Mouse (Mus musculus) brain, adult 2 months (tissue): ENCODE measurements around the gene Myo5c.

Source experiments
- DNase-seq: peaks from one replicate; pipeline ENCODE4 v3.0.0; 2011; ENCODE audit warnings: low read depth, low spot score

The Myo5c gene

GRCm38 (mm10) chr9:75275051-75275450 is 43.2 kb downstream of the Myo5c start:
- no peak for DNase-seq

DNA sequence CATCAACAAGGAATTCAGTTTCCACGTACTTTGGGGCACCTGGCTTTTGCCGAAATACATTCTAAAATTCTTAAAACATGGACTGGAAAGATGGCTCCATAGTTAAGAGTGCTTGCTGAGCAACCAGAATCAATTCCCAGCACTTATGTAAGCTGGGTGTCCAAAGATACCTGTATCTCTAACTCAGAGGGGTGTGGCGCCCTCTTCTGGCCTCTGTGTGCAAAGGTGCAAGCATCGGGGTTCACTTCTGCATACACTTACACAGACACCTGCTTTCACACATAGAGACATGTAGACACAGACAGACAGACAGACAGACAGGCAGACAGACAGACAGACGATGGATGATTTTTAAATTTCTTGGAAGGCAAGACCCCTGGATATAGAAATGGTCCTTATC is 49.0 kb downstream of the Myo5c start:
- DNase-seq, result peak; percentile 78

DNA sequence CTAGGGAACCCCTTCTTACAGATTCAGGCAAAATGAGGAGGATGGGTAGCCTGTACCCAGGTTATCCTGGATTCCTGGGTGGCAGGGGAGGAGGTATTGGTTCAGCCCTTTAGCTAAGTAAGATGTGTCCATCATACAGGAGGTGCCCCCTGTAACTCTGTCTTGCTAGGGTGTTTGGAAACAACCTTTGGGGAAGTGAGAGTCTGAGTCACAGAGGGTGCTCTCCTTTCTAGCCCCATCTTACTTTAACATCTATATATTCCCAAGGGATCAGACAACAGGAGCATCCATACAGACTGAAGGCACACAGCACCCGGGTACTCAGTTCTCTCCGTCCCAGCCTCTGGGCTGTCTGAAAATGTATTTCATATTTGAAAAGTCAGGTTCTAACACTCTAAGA is 50.4 kb downstream of the Myo5c start:
- no peak for DNase-seq

DNA sequence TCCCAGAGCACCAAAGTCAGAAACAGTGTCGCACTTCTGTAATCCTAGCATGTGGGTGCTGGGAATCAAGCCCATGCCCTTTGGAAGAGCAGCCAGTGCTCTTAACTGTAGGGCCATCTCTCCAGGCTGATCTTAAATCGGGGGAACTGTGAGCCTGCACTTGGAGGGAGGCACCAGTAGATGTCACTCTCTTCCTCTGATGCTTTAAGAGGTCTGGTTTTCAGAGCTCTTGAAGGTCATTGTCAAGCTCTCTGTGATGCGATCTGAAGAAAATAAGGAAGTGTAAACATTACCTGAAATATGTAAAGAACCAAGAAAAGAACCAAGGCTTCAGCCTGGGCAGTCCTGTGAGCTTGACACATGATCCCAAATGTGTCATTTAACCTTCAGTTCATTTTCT is 51.0 kb downstream of the Myo5c start:
- DNase-seq, result peak; percentile 96

DNA sequence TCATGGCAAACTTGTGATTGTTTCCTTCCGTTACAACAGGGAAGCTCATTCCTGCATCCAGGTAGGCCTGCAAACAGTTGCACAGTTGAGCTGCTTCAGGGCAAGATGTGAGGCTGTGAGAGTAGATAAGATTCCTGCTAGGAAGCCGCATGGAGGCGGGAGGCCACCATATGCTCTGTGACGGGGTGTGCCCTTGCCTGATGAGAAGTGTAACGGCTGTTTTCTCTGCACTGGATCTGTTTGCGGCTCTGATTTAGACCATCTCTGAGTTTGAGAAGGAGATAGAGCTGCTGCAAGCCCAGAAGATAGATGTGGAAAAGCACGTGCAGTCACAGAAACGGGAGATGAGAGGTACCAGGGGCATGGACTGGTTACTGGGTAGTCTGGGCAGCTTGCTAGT is 51.8 kb downstream of the Myo5c start:
- peak; percentile 79 for DNase-seq

DNA sequence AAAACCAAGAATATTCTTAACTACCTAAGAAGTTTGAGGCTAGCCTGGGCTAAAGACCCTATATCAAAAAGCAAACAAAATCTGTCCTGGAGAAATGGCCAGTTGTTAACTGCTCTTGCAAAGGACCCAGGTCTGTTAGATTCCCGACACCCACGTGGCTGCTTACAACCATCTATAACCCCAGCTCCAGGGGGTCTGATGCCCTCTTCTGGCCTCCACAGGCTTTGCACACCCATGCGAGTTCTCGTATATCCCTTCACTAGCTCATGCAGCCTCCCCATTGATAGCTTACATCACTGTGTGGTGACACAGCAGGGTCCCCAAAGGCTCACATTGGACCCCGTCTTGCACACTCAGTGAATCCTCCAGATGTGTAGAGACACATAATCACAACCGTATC is 53.5 kb downstream of the Myo5c start:
- DNase-seq, result no peak

GRCm38 (mm10) chr9:75287636-75288035 is 55.8 kb downstream of the Myo5c start:
- no peak for DNase-seq

- peak; percentile 64 for DNase-seq
Observed at GRCm38 (mm10) chr9:75289545-75289944, 57.7 kb downstream of the Myo5c start.

- peak; percentile 66 for DNase-seq
Observed at GRCm38 (mm10) chr9:75299342-75299741, 67.5 kb downstream of the Myo5c start.

GRCm38 (mm10) chr9:75303033-75303432 is 71.2 kb downstream of the Myo5c start:
- no peak for DNase-seq

GRCm38 (mm10) chr9:75303701-75304261 is 72.0 kb downstream of the Myo5c start:
- DNase-seq, result peak; percentile 72

DNA sequence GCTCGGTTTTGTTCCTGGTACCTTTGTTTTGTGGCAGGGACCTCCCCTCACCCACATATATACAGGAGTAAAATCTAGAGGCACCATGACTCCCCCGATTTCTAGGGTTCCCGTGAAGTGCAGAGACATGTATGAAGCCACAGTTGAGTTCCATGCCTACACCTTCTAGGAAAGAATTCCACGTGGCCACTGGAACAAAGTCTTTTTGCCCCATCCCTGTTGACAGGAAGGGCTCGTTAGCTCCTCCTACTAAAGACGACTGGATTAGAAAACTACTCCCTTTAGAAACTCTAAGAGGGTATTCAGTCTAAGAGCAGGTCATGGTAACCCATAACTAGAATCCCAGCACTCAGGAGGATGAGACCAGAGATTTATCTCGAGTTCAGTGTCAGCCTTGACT is 72.5 kb downstream of the Myo5c start:
- no peak for DNase-seq

DNA sequence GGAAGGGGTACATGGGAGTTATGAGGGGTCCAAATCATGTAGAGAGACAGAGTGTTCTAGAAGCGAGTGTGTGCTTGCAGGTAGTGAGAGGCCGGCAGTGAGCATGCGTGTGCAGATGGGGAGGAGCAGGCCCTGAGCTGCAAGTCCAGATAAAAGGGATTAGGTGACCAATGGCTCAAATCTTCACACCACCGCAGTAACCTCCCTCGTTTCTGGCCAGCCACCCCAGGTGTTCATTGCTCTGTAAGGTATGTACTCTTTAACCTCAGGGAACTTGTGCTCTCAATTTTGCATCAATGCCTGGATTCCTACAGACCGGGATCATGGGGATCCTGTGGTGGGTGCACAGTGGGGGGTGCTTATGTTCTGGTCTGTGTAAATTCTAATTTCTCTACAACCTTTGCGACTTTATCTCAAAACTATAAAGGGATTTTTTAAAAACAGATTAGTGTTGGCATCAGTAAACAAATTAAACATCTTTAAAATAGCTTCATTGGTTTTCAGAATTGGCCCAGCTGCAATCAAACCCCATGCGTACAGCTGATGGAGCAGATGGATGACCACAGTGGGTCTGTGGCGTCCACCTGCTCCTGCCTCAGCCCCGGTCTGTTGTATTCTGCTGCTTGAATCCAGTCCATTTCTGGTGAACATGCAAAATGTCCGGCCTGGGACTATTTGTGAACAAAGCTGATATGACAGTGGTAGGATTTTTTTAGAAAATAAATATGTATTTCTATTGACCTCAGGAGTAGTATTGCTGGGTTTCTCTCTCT is 74.5 kb downstream of the Myo5c start, which contains the start of gene Gnb5:
TSS of gene Gnb5 (plus strand) at position 163 of the 773 bp plus-strand sequence.
- DNase-seq, result peak; percentile 96

GRCm38 (mm10) chr9:75307015-75307414 is 75.2 kb downstream of the Myo5c start:
- DNase-seq, result peak; percentile 64

- no peak for DNase-seq
Observed at GRCm38 (mm10) chr9:75308621-75309020, 76.8 kb downstream of the Myo5c start.

GRCm38 (mm10) chr9:75312008-75312407 is 80.2 kb downstream of the Myo5c start:
- DNase-seq, result peak; percentile 87

GRCm38 (mm10) chr9:75313138-75313831 is 81.5 kb downstream of the Myo5c start:
- DNase-seq, result peak; percentile 84

- peak; percentile 91 for DNase-seq
Observed at GRCm38 (mm10) chr9:75313832-75314516, 82.2 kb downstream of the Myo5c start.

DNA sequence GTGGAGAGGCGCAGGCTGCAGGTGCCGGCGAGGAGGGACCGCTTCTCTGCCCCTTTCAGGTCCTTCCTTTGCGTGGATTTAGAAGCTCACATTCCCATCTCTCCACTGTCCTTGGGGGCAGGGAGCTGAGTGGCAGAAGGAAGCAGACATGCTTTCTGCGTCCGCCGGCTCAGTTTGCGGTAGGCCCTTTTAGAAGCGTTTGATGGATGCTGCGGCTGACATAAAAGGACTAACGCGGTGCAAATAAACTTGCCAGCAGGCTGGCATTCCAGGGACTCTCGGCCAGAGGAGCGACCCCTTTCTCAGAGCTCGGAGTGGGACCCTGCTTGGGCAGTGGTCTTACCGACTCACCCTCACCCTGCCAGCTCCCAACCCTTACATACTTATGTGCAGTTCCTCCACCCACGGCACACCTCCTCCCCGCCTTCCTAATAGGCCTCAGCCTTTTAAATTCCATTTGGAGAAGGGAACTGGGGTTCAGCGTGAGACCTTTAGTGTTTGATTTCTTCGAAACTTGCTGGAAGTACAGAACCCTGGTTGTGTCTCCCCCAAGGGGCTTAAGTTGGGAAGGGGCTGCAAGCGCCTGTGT is 82.8 kb downstream of the Myo5c start:
- DNase-seq, result peak; percentile 54

DNA sequence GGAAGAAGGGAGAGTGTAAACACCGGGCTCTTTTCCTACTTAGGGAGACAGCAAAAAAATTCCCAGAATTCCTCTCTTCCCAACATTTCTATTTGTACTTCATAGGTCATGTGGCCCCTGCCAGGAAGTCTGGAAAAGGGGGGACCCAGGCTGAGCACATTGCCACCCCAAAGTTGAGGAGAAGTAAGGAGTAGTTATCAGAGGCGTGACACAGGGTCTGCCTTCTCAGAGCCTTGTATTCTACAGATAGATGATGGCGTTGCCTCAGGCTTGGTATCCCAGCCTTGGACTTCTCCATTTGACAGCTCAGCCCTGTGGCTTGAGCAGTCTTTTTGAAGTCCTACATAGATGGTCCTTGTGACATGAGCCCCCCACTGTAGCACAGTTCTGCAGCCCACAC is 83.4 kb downstream of the Myo5c start:
- peak; percentile 52 for DNase-seq

- DNase-seq, result no peak
Observed at GRCm38 (mm10) chr9:75316771-75317170, 85.0 kb downstream of the Myo5c start.

GRCm38 (mm10) chr9:75318196-75318595 is 86.4 kb downstream of the Myo5c start:
- DNase-seq, result no peak
